Mouse (Mus musculus) gastrocnemius, postnatal 14 days (tissue): ENCODE data around the gene E2f3. TPM values are rescaled to one million over a fixed set of nuclear protein-coding genes. Genes with fewer than 3 reads are reported as not detected.

Source experiments
- DNase-seq: peaks from one replicate; pipeline ENCODE4 v3.0.0; 2021; ENCODE audit warnings: mixed read lengths
- intact Hi-C: fragments of 180-260 bp; cut with DNase I; formaldehyde crosslinking; loops from one replicate; pipeline ENCODE4 v1.15.1; 2025; ENCODE audit warnings: low total_unique reads
- total RNA-seq, 2 experiments: library from RNA; stranded (reverse); gene quantifications; 2 replicates each; pipeline ENCODE4 v1.2.3; 2021

E2f3 gene
- total RNA-seq, 2 experiments from 2014 or later, result 7.9 to 11.0 TPM

GRCm38 (mm10) chr13:29983523-29984191, 2.2 kb downstream of the E2f3 start:
- intact Hi-C loops, result loop anchor here (2.0 kb wide), 1 partner anchor 125 kb away; no protein-coding TSS in a partner anchor
- no peak for DNase-seq

DNA sequence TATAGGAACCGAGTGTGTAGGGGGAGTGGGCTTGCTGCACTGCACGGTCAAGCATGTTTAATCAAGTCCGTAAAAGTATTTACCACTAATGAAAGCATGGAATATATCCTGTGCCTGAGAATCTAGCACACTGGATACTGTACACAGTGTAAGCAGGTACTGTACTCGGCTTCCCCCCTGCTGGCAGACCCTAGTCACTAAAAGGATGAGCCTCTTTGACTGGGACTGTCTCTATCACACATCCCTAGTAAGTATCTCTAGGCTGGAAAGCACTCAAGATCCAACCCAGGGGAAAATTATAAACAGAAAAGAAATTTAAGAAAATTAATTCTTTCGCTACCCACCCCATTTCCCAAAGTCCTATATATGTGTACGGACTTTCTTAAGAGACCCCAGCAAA, 2.8 kb downstream of the E2f3 start:
- intact Hi-C loops, result loop anchor here (2.0 kb wide), 1 partner anchor 124 kb away; no protein-coding TSS in a partner anchor
- no peak for DNase-seq

DNA sequence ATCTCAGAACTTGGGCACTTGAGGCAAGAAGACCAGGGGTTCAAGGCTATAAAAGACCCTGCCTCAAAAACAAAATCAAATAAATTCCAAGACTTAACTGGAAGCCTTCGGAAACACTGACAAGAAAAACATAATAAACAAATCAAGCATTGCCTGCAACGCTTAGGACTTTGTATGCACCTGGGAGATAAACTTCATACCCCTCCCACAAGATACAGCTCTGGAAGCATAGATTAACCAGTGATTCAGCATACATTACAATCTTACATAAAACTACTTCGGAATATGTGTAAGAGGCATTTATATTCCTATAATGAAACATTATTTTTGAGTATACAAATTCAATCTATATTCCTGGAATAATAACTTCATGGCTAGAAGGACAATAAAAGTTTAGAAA, 3.5 kb downstream of the E2f3 start:
- DNase-seq, result no peak
- intact Hi-C loops, result loop anchor here (2.0 kb wide), 1 partner anchor 124 kb away; no protein-coding TSS in a partner anchor

GRCm38 (mm10) chr13:29979140-29979564, 6.7 kb downstream of the E2f3 start:
- no peak for DNase-seq
- intact Hi-C loops, result no loop called here

GRCm38 (mm10) chr13:29977358-29977757, 8.5 kb downstream of the E2f3 start:
- intact Hi-C loops, result no loop called here
- DNase-seq, result no peak

- intact Hi-C loops, result no loop called here
- no peak for DNase-seq
Measured at GRCm38 (mm10) chr13:29974066-29974465, 11.8 kb downstream of the E2f3 start.

DNA sequence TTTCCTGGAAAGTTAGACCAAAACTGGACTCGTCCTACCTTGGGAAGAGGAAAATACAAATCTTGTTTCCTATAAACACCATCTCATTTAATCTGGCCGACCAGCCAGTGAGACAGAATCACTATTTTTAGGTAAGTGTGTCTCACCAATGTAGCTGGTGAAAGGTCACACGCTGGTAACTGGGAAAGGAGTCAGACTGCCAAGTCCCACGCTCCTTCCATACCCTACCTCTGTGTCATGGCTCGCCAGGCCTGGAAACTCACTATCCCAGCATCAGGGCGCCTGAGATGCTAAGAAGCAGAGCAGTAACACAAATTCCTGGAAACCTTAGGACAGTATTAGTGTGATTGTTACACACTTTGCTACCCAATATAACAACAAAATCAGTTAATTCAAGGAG, 12.3 kb downstream of the E2f3 start:
- no peak for DNase-seq
- intact Hi-C loops, result no loop called here

- intact Hi-C loops, result no loop called here
- no peak for DNase-seq
Measured at GRCm38 (mm10) chr13:29970333-29970732, 15.5 kb downstream of the E2f3 start.

GRCm38 (mm10) chr13:29968636-29969035, 17.2 kb downstream of the E2f3 start:
- DNase-seq, result no peak
- intact Hi-C loops, result no loop called here

- intact Hi-C loops, result no loop called here
Measured at GRCm38 (mm10) chr13:29967367-29967766, 18.5 kb downstream of the E2f3 start.

DNA sequence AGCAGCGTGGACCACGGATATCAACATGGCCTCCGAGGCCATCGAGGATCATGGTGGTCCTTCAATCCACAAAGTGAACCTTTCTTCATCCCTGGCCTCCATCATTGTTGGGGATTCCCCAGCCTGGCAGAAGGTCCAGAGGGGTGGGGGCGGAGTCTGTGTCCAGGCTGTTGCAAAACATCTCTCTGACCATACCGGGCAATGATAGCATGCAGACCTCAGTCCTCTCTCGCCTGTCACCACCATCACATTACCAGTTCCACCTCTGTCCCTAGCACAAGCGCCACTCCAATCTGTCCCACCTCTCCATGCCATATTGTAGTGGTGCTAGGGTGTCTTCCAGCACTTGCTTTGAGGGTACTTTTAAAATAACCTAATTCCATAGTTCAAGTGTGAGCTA, 18.9 kb downstream of the E2f3 start:
- intact Hi-C loops, result no loop called here
- DNase-seq, result no peak

More at GRCm38 (mm10) chr13:29967367-29967766, 18.5 kb downstream of the E2f3 start:
- no peak for DNase-seq

DNA sequence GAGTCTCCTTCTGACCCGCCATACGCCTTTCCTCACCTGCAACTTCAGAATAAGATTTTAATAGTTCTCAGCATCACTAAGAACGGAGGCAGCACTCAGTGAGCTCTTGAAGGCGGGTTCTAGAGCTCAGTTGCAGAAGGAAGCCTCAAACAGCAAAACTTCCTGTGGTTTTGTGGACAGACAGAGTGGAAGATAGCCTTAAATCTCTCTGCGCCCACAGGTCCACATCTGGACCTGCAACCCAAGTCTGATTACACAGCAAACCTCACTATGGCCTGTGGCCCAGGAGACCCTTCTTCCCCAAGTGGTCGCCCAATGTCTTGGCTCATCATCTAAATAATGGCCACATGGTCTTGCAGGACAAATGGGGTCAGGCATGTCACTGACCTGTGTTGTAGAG, 21.8 kb downstream of the E2f3 start:
- intact Hi-C loops, result no loop called here
- no peak for DNase-seq

DNA sequence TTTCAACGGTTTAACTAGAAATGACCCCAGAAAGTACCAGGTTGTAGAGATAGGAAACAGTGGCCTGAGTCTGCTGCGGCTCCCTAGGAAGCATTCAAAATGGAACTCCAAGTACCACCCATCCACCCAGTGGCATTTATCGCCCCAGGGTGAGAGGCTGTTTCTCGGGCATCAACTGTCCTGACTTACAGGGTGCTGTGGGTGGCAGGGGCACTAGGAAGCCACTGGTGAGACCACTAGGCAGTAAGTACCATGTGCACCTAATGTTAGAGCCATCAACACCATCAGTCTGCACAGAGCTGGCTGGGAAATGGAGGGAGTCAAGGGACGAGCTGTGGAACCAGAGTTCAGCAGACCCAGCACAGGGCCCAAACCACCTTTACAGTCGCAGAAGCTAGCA, 25.4 kb downstream of the E2f3 start:
- DNase-seq, result no peak
- intact Hi-C loops, result no loop called here

GRCm38 (mm10) chr13:29957731-29958254, 28.1 kb downstream of the E2f3 start:
- intact Hi-C loops, result no loop called here
- DNase-seq, result no peak

DNA sequence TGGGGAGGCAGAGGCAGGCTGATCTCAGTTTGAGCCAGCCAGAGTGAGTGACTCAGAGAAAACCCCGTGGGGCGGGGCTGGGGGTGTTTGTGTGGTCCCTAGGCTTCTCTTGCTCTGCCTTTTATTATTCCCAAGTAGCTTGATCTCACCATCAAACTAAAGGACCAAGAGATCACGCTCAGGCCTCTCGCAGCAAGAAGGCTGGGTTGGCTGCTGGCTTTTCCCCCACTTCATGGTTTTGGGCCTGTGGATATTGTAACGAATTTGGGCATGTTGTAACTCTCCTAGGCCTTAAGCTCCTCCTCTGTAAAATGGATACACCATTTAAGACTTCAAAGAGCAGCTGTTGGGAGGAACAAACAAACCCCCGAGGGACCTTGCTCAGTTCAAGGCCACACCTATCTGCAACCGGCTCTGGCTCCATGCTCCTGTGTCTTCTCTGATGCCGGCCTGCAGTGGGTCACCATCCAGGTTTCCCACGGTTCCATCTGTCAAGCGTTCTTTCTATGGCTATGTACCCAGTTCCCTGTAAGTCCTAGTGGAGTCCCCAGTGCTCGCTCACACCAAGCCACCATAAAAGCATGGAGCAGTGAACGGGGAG, 28.9 kb downstream of the E2f3 start:
- no peak for DNase-seq
- intact Hi-C loops, result no loop called here

GRCm38 (mm10) chr13:29955296-29955695, 30.6 kb downstream of the E2f3 start:
- no peak for DNase-seq
- intact Hi-C loops, result no loop called here

GRCm38 (mm10) chr13:29954741-29955140, 31.1 kb downstream of the E2f3 start:
- intact Hi-C loops, result no loop called here
- DNase-seq, result no peak

GRCm38 (mm10) chr13:29953417-29954045, 32.3 kb downstream of the E2f3 start:
- no peak for DNase-seq
- intact Hi-C loops, result no loop called here

DNA sequence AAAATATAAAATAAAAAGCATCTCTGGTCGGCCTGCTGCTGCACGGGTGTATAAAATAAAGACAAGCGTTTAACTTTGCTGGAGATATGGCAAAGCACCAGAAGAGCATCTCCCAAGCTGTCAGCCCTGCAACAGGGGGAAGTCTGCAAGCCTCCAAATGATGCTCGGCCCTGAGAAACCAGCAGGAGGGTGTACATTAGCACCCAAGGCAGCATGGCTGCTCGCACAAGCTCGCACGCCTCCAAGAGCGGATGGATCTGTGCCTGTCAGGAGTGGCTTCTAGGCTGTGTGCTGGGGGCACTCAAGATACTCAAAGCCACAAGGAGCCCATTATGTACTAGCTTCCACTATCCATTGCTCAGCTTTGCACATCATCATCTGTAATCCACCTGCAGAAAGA, 39.8 kb downstream of the E2f3 start:
- intact Hi-C loops, result no loop called here
- no peak for DNase-seq

DNA sequence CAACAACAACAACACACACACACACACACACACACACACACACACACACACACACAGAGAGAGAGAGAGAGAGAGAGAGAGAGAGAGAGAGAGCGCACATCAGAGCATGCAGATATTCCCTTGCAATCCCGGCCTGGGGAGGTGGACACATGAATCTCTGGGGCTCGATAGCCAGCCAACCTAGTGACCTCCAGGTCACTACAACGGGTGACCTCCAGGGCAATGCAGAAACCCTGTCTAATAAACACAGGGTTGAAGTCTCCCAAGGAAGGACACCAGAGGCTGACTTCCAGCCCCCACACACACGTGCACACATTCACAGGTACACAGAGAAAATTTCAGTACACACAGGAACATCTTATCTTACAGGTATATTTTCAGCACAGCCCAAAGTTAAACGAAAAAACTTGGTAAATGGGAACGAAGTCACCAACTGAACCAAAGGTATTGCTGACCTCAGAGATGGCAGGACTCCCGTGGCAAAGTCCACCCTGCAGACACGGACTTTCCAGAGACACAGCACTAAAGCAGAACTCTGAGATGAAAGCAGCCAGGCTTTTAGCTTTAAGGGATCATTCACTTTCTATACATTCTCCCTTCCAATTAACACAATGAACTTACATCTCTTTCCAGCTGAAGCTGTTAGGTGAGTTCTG, 40.8 kb downstream of the E2f3 start:
- no peak for DNase-seq
- intact Hi-C loops, result no loop called here
